Comparison of ENCODE assay signal across 10 mouse cellular contexts in the genomic region with DNA sequence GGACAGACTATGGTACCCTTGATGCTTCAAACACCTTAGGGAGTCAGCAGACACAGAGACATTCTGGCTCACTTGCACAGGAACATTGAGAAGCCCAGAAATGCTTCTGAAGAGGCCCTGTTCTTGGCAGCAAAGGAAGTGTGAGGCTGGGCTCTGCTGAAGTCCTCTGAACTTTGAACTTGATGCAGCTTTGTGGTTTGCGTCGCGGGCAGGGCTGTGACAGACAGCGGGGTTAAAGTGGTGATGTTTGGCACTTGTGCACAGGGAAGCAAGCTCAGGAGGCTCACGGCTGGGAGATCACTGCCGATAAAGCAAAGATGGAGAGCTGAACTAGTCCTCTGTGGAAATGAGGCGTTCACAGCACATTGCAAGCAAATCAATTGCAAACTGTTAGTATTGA.
DNase-seq lines count a peak whose midpoint lies in the region; ATAC-seq and TF ChIP-seq lines count a peak whose summit lies in the region.
"Had no signal": no experiment of that assay in that cellular context is flagged by ENCODE, and none has a peak within 500 bp of the region (broad histone marks: within the 10 kb centered on the region; RNA-seq: fewer than 3 reads in every experiment).

No protein-coding gene starts in this region.

- DNase-seq in lung, adult 2 months, result no peak
- peak; percentile 44 for DNase-seq in kidney, adult 11 months
- DNase-seq in lung, postnatal 0 days (ENCODE audit: low spot score), result peak; percentile 39
- peak; percentile 80 to 86 for DNase-seq in thymus, postnatal 36 days
- no peak for DNase-seq in adipocyte (ENCODE audit: low spot score)

- 0 out of 2 replicates have a peak overlapping the region, but pooled peaks have one; percentile 24 for H3K27ac ChIP-seq in lung, embryonic 15.5 days
- no peak overlapping the region for H3K27ac ChIP-seq in lung, postnatal 0 days (ENCODE audit: low read length)
- H3K27ac ChIP-seq in midbrain, embryonic 15.5 days, result no peak overlapping the region
- H3K27ac ChIP-seq: liver, embryonic 15.5 days had no signal

- H3K27me3 ChIP-seq in lung, embryonic 15.5 days, result no peaks in the 10 kb centered on the region
- H3K27me3 ChIP-seq in lung, postnatal 0 days (replicated peaks; ENCODE audit: insufficient read depth, low read length), result no peaks in the 10 kb centered on the region
- H3K27me3 ChIP-seq in midbrain, embryonic 15.5 days (replicated peaks), result no peaks in the 10 kb centered on the region
- H3K27me3 ChIP-seq: liver, embryonic 15.5 days had no signal

- no peak for TF ChIP-seq EP300 in lung, postnatal 0 days (IDR thresholded peaks at IDR 0.05)

- H3K9ac ChIP-seq in lung, embryonic 15.5 days, result no peak overlapping the region
- H3K9ac ChIP-seq in lung, postnatal 0 days (replicated peaks; ENCODE audit: low read depth), result no peak overlapping the region
- H3K9ac ChIP-seq in midbrain, embryonic 15.5 days, result no peak overlapping the region
- H3K9ac ChIP-seq: liver, embryonic 15.5 days had no signal

- peaks cover 15% of the 10 kb centered on the region for H3K4me1 ChIP-seq in lung, embryonic 15.5 days
- H3K4me1 ChIP-seq in lung, adult 2 months (ENCODE audit: control insufficient read depth, insufficient read depth, low read length), result no peaks in the 10 kb centered on the region
- no peaks in the 10 kb centered on the region for H3K4me1 ChIP-seq in lung, postnatal 0 days (ENCODE audit: insufficient read depth, low read depth, low read length)
- H3K4me1 ChIP-seq in midbrain, embryonic 15.5 days, result no peaks in the 10 kb centered on the region; the same call in 1 of the 2 replicates

- H3K36me3 ChIP-seq in lung, embryonic 15.5 days, result no peaks in the 10 kb centered on the region
- no peaks in the 10 kb centered on the region for H3K36me3 ChIP-seq in lung, postnatal 0 days (ENCODE audit: insufficient read depth, low read length)
- H3K36me3 ChIP-seq in midbrain, embryonic 15.5 days (replicated peaks), result no peaks in the 10 kb centered on the region
- H3K36me3 ChIP-seq: liver, embryonic 15.5 days had no signal

- H3K4me2 ChIP-seq in lung, embryonic 15.5 days, result no peak overlapping the region
- no peak overlapping the region for H3K4me2 ChIP-seq in lung, postnatal 0 days (replicated peaks; ENCODE audit: low read depth, low read length)
- no peak overlapping the region for H3K4me2 ChIP-seq in midbrain, embryonic 15.5 days
- H3K4me2 ChIP-seq: liver, embryonic 15.5 days had no signal

- 25% methylated on average over 7 of the region's 7 CpGs for WGBS in lung, embryonic 15.5 days
- 36% methylated on average over 7 of the region's 7 CpGs for WGBS in lung, adult 2 months
- 26% methylated on average over 7 of the region's 7 CpGs for WGBS in lung, postnatal 0 days
- WGBS in midbrain, embryonic 15.5 days, result 71% methylated on average over 7 of the region's 7 CpGs

- H3K4me3 ChIP-seq in lung, embryonic 15.5 days, result no peak overlapping the region
- no peak overlapping the region for H3K4me3 ChIP-seq in lung, adult 2 months (replicated peaks; ENCODE audit: extremely low read depth, low read depth, low read length)
- no peak overlapping the region for H3K4me3 ChIP-seq in lung, postnatal 0 days (ENCODE audit: low read depth, low read length)
- no peak overlapping the region for H3K4me3 ChIP-seq in midbrain, embryonic 15.5 days
- H3K4me3 ChIP-seq: erythroblast, embryonic 14.5 days; liver, embryonic 15.5 days had no signal

- TF ChIP-seq POLR2A in lung, adult 2 months (IDR thresholded peaks at IDR 0.05; ENCODE audit: borderline replicate concordance, extremely low read depth, low read depth, low read length), result no peak

- ATAC-seq in lung, embryonic 15.5 days (ENCODE audit: borderline replicate concordance, extremely low read depth, low FRiP score, low TSS enrichment), result no peak
- ATAC-seq in lung, postnatal 0 days, result peak; percentile 71
- ATAC-seq in midbrain, embryonic 15.5 days (replicated peaks), result no peak
- ATAC-seq: Patski had no signal

- no peaks in the 10 kb centered on the region for H3K9me3 ChIP-seq in lung, embryonic 15.5 days
- no peaks in the 10 kb centered on the region for H3K9me3 ChIP-seq in lung, postnatal 0 days (ENCODE audit: low read length)
- no peaks in the 10 kb centered on the region for H3K9me3 ChIP-seq in midbrain, embryonic 15.5 days
- H3K9me3 ChIP-seq: liver, embryonic 15.5 days had no signal

- TF ChIP-seq CTCF in lung, adult 2 months (IDR thresholded peaks at IDR 0.05; ENCODE audit: insufficient read depth, low read length), result no peak
- no peak for TF ChIP-seq CTCF in lung, postnatal 0 days (IDR thresholded peaks at IDR 0.05)

Comparison
In these comparisons a context has a peak if more than half of its experiments do, and no peak if none do; other contexts are left out.
1. DNase-seq: peak in kidney, adult 11 months (single experiment), lung, postnatal 0 days (single experiment) and thymus, postnatal 36 days (2 of 2); none in lung, adult 2 months (single experiment) and adipocyte (single experiment).